Mouse (Mus musculus): ENCODE measurements around the gene Igfbp5.

Gene Igfbp5

DNA sequence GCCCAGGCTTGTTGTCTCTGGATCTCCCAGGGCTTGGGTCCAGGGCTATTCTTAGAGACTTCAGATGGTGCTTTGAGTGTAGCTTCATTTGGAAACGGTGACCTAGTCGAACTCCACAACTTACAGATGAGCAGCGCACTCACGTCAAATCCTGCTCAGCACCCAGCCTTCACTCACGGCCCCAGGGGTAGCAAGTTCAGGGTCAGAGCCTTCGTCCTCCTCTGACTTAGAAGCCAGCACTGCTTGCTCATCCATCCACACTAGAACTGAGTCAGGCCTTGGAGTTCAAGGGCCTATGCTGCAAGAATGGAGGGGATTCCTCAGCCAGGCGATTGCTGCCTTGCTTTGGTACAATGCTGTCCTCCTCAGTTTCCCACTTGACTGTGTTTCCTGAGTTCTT, 34.9 kb downstream of the Igfbp5 start:
- DNase-seq, result no peak

DNA sequence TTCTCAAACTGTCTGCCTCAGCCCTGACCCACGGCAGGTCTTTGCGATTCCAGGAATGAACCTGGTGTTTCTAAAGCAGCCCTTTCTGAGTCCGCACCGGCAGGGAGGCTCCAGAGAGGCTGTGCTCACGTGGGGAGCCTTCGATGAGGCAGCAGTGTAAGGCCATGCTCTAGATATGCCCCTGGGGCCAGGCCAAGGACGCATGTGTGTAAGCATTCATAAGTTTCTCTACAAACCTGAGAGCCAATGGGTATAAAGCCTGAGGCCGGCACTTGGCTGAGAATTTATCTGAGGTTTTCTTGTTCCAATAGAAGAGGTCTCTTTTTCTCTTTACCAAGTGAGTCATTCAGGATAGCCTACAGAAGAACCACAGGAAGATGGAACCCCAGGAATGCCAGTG, 35.3 kb downstream of the Igfbp5 start:
- DNase-seq, result no peak

DNA sequence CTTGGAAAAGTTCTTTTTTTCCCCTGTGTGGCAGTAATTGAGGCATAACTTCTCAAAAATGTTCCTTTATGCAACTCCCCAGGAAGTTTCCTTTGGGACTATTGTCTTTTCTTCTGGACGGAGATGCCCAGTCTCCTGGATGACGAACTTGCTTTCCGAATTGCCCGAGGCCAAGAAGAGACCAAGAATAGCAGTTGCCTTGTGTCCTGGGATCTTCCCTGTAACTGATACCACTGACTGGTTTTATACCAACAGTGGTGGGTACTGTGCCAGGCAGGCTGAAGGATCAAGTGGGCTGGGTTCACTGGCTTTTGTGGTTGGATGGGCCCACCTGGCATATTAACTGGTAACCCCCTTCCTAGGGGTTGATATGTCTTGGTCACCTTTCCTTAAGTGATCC, 41.1 kb downstream of the Igfbp5 start:
- DNase-seq, result no peak

DNA sequence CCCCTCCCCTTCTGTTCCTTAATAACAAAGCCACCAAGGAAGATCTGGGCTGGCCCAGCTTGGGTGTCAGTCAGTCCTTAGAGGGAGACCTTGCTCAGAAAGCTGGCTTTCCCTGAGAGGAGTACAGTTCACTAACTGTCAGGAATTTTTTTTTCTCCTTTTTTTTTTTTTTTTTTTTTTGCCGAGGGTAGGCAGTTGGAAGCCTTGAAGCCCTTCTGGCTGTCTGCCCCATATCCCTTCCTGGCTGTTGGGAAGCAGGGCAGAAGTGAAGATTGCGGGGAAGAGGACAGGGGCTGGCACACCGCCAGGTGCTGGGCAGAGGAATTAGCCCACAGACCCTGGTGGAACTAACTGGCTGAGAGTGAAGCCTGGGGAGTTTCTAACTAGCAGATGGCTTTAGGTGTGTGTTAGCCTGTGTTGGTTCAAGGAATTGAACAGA, 42.0 kb downstream of the Igfbp5 start:
- DNase-seq, result peak in 1 of 2 experiments; percentile 40

DNA sequence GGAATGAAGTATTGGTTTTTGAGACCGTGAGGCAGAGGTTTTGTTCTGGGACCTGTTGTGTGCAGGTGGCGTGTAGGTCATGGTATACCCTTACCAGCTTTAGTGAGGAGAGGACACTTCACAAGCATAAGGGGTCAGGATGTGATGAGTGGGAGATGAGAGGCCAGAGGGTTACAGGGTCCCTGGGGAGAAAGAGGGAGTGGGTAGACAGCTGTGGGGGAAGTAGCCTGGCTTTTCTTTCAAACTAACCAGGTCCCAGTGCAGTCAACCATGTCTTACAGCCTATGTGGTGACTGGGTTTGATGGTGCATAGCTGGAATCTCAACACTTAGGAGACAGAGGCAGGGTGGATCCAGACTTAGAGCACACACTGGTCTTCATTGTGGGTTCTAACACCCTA, 44.2 kb downstream of the Igfbp5 start:
- DNase-seq, result no peak

DNA sequence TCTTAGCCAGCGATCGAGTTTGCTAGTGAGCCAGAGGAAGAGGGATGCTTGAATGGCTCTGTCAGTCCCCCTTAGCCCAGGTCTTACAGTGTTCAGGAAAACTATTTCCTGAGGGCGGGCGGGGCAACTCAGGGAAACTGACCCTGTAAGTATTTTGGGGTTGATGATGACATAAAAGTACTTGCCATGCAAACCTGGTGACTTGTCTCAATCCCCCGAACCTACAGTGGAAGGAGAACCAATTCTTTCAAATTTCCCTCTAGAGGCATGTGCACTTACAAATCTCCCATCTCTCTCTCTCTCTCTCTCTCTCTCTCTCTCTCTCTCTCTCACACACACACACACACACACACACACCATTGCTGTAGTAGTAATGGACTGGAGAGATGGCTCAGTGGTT, 45.8 kb downstream of the Igfbp5 start:
- DNase-seq, result no peak

DNA sequence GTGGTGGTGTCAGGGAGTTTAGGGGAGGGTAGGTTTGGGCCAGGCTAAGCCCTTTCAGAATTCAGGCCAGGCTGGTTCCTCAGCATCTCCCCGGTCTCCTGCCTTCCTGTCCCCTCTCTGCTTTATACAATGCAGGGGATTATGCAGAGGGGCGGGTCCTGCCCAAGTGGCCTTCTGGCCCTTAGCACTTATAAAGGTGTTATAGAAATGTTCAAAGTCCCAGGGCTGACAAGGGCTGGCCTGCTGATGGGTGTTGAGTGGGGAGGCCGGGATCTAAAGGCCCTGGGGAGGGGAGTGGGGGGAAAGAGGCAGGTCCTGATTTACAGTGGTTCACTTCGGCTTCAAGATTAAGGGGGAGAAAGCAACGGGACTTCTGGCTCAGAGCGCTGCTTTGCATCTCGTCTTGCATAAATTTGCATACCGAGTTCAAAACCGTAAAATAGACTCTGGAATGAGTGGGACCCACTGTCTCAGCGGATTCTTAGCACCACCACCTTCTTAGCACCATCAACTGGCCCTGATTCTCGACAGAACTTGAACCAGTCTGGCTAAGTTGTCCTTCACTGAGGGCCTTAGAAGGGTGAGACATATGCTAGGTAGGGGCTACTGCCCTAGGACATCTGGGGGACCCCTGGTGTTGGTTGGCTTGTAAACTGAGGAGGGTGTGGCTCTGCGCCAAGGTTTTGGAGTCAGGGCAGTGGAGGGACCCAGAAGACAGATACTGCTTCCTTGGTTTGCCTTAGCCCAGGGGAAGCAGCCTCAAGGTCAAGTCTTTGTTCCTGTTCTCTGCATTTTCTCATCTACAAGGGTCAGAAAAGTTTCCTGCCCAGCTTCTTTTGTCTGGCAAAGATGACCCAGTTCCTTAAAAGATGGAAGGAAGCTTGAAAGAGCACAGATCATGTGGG, 47.0 kb downstream of the Igfbp5 start:
- no peak for DNase-seq

DNA sequence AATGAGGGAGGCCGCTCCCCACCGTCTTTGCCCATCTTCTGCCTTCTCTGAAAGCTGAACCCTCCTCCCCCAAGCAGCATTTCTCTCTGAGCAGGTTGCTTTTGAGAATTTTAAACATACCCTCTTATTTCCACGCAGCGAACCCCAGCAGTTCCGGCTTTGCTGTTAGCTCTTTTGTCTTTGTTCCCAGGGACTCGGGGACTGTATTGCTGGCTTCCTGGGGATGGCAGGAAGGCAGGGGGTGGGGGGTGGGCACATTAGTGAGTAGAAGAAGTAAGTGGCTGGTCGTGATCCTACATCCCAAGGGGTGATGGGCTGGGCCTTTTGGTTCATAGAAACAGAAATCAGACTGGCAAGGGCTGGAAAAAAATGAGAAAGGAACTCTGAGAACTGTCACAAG, 47.8 kb downstream of the Igfbp5 start:
- DNase-seq, result no peak

DNA sequence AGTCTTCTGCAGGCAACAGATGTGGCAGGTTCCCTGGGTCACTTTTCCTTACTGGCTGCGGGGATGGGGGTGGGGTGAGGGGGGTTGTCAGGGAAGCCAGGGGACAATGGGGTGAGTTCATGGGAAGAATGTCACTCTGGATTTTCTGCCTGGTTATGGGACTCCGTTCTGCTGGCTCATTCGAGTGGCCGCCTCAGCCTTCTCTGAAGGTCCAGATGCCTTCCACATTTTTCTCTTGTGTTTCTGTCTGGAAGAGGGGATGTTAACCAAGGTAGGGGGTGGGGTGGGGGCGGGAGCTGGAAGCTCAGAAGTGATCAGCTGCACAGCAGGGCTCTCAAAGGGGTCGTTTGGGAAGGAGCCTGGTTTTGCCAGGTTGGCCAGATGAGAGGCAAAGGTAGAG, 48.2 kb downstream of the Igfbp5 start:
- DNase-seq, result no peak

DNA sequence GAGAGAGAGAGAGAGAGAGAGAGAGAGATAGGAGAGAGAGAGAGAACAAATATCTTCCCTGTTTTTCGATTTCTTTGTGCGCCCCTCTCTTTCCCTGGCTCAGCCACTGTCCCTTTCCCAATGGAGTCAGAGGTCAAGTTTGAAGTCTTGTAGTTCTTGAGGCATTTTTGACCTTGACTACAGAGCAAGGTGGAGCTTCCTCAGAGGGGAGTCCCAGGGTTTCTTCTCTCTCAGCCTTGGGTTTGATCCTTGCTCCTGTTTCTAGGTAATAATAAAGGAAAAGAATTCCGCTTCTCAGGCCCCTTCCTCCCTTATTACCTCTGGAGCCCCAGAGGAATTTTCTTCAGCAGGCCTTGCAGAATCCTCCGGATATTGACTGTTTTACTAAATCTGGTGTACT, 48.8 kb downstream of the Igfbp5 start:
- no peak for DNase-seq

DNA sequence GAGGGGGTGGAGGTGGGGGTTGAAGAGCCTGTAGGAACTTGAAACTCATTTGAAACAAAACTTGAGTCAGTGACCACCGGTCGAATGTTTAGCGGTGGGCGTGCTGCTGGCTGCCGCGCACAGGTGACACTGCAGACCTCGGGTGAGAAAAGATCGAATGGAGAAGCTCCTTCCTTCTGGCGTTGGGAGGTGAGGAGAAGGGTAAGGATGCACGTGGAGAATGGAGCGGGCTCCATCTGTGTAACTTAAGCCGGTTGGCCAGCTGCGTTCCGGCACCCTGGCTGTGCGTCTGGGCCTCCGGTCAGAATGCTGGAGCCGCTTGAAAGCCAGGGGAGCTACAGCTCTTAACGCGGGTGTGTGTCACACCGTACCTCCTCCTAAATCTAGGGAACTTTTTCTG, 49.4 kb downstream of the Igfbp5 start:
- peak; percentile 14 to 28 for DNase-seq

DNA sequence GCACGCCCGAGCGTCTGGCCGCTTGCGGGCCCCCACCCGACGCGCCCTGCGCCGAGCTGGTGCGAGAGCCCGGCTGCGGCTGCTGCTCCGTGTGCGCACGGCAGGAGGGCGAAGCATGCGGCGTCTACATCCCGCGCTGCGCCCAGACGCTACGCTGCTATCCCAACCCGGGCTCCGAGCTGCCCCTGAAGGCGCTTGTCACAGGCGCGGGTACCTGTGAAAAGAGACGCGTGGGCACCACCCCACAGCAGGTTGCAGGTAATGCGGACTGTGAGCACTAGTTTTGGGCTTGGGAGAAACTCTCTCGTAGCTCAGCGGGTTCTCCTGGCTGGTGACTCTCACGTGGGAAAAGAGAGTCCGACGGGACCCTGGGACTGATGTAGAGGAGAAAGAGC, 50.0 kb downstream of the Igfbp5 start:
- peak in 1 of 2 experiments; percentile 45 for DNase-seq

DNA sequence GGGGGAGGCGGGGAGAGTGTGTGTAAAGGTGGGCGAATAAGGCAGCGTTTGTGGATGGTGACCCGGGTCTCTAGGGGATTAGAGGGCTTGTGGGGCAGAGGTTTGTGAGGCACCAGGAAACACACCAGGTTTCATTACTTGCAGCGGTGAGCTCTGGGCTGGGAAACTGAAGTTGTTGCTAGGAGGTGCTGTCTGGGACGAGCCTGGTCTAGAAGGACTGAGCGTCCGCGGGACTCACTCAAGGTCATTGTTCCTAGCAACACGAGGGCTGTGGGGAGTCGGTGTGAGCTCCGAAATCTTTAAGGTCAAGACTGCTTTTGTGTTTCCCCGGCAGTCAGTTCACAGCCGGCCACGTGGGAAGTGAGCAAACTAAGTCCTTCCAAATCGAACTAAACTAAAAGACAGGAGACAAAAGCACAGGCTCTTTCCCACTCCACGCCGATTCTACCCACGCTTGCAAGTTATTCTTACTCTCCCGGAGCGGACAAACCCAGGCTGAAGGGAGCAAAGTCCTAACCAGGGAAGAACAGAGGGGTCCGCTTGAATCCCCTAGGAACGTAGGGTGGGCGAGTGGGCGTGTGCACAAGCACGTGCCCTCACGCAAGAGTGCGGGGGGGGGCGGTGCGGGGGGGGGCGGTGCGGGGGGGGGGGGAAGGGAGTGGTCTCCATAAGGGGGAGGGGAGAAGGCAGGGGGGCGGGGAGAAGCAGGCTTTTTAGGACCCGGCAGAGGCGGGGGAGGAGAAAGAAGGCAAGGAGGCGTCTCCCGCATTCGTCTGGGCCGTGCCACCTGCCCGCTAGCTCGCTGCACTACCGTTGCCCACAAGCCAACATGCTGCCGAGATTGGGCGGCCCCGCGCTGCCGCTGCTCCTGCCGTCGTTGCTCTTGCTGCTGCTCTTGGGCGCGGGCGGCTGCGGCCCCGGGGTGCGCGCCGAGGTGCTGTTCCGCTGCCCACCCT, 50.7 kb downstream of the Igfbp5 start, which contains the start of gene Igfbp2:
Igfbp2 (plus strand) TSS at position 753 of the 956 bp plus-strand sequence.
- peak; percentile 46 to 66 for DNase-seq

DNA sequence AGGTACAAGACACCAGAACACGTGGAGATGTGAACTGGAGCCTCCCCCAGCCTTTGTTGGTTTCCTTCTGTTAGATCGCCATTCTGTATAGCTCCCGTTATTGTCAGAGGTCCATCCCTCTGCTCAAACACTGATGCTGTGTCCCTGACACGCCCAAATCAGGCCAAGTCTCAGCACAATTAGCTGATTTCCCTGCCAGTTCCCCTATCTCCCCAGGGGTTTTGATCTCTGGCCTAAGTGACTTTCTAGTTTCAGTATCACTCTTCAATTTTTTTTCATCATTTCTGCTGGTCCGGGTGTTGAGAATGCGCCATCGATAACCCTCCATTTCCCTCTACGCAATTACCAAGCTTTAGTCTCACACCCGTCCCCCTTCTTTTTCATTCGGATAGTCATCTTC, 51.8 kb downstream of the Igfbp5 start:
- DNase-seq, result no peak

DNA sequence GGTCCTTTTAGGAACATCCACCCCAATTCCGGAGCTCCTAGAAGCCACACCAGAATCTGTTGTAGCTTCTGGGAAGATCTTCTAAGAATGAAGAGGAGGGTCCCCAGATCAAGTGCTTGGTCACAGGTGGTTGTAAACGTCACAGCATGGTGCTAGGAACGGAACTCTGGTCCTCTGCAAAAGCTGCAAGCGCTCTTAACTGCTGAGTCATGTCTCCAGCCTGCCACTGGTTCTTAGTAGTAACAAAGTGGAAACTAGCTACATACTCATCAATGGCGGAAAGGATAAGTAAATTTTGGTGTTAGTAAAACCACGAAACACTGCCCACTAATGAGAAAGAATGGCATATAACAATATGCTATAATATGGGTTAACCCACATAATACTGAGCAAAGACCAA, 54.7 kb downstream of the Igfbp5 start:
- DNase-seq, result no peak

DNA sequence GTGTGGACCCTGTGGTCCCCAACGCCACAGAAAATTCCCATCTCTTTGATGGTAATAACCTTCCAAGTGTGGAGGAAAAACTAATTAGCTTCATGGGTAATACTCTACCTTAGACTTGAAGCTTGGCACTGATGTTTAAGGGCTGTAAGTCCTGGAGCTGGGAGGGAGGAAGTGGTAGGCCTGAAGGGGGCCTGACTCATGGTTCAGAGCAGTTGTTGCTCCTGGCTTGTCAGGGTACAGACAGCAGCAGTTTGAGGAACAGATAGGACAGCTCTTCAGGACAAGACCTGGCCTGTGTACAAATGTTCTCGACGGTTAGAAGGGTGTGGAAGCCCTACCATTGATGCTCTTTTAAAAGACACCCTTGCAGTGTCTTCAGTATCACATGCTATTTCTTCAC, 59.1 kb downstream of the Igfbp5 start:
- DNase-seq, result no peak

DNA sequence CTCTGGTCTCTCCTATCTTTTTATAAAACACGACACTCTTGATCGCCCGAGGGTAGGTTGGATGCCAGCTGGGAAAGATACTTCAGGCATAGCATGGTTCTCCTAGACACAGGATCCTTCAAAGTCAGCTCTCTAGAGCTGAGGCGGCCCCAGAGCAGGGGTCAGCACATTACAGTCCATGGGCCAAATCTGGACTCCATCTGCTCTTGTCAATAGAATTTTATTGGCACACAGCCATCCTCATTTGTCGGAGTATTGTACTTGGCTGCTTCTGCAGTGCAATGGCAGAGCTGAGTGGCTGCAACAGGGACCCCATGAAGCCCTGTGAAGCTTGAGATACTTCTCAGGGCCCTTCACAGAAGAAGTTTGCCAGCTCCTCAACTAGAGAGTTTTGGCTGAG, 59.5 kb downstream of the Igfbp5 start:
- DNase-seq, result no peak

DNA sequence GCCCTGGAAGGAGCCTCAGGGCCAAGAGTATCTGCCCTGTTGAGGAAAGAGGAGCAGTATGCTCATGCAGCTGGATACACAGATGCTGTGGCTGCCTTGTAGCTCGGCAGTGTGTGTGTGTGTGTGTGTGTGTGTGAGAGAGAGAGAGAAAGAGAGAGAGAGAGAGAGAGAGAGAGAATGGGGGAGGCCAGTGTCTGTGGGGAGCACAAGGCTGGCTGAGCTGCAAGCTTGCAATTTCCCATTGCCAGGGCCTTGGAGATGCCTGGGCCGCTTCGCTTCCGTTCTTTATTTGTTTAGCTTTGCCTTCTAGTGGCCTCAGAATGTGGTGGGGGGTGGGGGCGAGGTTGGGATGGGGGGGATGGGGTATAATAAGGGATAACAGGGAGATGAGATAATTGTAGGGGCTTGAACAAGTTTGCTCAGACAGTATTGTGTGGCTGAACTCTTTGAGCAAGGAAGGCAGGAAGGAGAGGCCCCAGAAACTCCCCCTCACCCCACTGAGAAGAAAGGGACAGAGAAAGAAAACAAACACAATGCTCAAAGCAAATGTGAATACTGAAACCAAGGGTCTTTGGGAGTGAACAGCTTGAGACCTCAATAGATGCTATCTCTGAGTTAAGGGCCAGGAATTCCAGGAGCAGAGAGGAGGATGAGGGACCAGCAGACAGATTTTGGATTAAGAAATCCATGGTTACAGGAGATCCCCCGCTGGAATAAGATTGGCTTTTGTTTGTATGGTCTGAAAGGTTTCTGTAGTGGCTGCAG, 60.9 kb downstream of the Igfbp5 start:
- no peak for DNase-seq

DNA sequence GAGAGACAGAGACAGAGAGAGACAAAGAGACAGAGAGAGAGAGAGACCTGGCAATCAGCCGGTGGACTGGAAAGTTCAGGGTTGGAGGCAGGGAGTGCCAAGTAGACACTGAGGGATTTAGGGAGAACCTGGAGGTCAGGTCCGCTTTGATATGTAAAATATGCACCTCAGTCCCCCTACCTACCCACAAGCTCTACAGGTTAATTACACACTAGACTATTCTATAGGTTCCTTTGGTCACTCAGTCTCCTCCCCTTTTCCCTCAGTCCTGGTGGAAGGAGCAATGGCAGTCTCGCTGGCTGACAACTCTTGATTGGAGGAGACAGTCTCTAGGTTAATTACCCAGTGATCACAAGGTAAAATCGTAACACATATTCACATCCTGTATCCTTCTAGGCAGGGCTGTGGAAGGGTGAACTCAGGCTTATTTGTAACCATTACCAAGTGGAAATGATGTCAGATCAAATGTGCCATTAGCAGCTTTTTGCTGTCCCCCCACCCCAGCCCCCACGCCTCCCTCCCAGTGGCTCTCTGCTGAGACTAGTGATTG, 61.5 kb downstream of the Igfbp5 start:
- DNase-seq, result no peak

DNA sequence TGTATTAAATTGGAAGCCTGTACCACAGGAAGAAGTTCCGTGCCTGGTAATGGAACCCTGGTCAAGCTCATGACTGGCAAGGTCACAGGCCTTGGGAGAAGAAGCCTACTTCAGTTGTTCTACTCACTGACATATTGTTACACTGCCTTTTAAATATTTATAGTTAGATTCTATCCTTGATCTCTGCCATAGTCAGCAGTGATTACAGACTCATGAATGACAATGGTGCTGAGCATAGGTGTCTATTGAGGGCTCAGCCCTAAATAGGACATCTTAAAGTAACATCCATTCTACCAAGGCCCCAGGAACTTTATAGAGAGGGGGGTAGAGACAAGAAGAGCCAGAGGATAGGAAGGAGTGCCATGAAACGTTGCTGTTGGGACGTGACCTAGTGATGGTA, 63.6 kb downstream of the Igfbp5 start:
- no peak for DNase-seq

DNA sequence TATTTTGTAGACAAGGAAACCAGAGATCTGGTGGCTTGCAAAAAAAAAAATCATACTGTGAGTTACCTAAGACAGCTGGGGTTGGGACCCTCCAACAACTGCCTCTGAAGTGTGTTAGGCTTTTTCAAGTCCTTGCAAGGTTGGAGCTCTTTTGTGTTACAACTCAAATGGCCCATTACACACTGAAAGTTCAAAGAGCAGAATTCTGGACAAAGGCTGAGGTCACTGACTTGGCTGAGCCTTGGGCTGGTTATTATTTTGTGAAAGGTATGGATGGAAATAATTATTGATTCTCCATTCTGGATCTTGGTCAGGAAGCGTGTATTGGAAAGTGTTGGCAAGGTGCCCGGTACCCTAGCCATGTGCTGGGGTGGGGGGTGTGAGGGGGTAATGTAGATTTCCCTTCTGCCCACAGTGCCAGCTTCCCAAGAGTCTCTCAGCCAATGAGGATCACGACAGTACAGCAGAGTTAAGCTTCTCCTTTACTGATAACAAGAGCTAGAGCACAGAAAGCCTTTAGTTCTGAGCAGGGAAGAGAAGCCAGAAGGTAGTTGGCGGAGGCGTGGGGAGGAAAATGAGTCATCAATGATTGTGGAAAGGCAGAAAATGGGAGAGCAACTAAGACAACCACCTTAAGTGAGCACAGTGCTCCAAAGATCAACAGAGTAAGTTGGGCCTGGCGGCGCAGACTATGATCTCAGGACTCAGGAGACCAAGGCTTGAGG, 64.6 kb downstream of the Igfbp5 start:
- DNase-seq, result no peak

DNA sequence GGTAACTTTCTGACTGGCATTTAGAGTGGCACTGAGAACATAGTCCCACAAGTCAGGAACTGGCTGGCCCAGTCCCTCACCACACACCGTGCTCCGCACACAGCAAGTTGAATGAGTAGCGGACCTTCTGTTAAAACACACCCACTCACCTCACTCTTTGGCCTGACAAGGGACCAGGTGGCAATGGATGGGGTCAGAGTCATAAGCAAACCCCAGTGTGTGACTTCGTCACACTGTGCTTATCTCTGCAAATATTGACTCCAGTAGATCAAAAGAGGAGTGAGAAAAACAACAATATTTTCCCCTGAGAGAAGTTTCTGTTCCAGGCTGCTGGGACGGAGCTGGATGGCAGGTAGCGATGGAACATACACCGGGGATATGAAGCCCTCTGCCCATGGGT, 65.4 kb downstream of the Igfbp5 start:
- DNase-seq, result no peak
